ENCODE assay signal across 24 mouse cellular contexts in genomic region chr13:112170872-112171271, GRCm38 (mm10).
"Had no signal": no experiment of that assay in that cellular context is flagged by ENCODE, and none has a peak within 500 bp of the region (broad histone marks: within the 10 kb centered on the region; RNA-seq: fewer than 3 reads in every experiment).

No protein-coding gene starts in this region.

- ATAC-seq: intestine, embryonic 16.5 days; liver, embryonic 12.5 days; midbrain, embryonic 15.5 days had no signal

- H3K4me2 ChIP-seq: limb, embryonic 13.5 days; liver, embryonic 12.5 days; liver, embryonic 15.5 days; midbrain, embryonic 15.5 days; neural tube, embryonic 12.5 days; neural tube, embryonic 15.5 days; stomach, embryonic 15.5 days had no signal

- H3K9me3 ChIP-seq: limb, embryonic 10.5 days; limb, embryonic 13.5 days; liver, embryonic 12.5 days; liver, embryonic 15.5 days; midbrain, embryonic 10.5 days; midbrain, embryonic 15.5 days; neural tube, embryonic 12.5 days; neural tube, embryonic 15.5 days; stomach, embryonic 15.5 days had no signal

- H3K27me3 ChIP-seq: limb, embryonic 13.5 days; liver, embryonic 12.5 days; megakaryocyte, embryonic 14.5 days; midbrain, embryonic 15.5 days; neural tube, embryonic 12.5 days; neural tube, embryonic 15.5 days; stomach, embryonic 15.5 days had no signal

- H3K4me3 ChIP-seq: layer of hippocampus, adult 2 months; limb, embryonic 10.5 days; limb, embryonic 13.5 days; liver, embryonic 12.5 days; liver, embryonic 15.5 days; megakaryocyte, embryonic 14.5 days; midbrain, embryonic 10.5 days; midbrain, embryonic 15.5 days; neural tube, embryonic 12.5 days; neural tube, embryonic 15.5 days; stomach, embryonic 15.5 days had no signal

- H3K4me1 ChIP-seq: limb, embryonic 13.5 days; liver, embryonic 12.5 days; liver, embryonic 15.5 days; megakaryocyte, embryonic 14.5 days; stomach, embryonic 15.5 days had no signal

- H3K9ac ChIP-seq: limb, embryonic 13.5 days; liver, embryonic 12.5 days; liver, embryonic 15.5 days; midbrain, embryonic 15.5 days; neural tube, embryonic 12.5 days; neural tube, embryonic 15.5 days; stomach, embryonic 15.5 days had no signal

- DNase-seq: kidney, adult 18-20 months; kidney, adult 9 months; kidney, postnatal 25 days; layer of hippocampus, adult 9-11 months; liver; lung, adult 18-20 months; lung, postnatal 10 days; lung, postnatal 4 days; right cerebral cortex, adult 18-20 months; right cerebral cortex, postnatal 14 days; right cerebral cortex, postnatal 4 days; thymus, postnatal 25 days had no signal

- H3K36me3 ChIP-seq: limb, embryonic 10.5 days; limb, embryonic 13.5 days; liver, embryonic 12.5 days; liver, embryonic 15.5 days; midbrain, embryonic 10.5 days; midbrain, embryonic 15.5 days; neural tube, embryonic 12.5 days; neural tube, embryonic 15.5 days; stomach, embryonic 15.5 days had no signal

- H3K27ac ChIP-seq: layer of hippocampus, adult 2 months; limb, embryonic 10.5 days; limb, embryonic 13.5 days; liver, embryonic 12.5 days; liver, embryonic 15.5 days; midbrain, embryonic 10.5 days; midbrain, embryonic 15.5 days; neural tube, embryonic 12.5 days; neural tube, embryonic 15.5 days; stomach, embryonic 15.5 days had no signal
